20 mouse cellular contexts compared by ENCODE assay signal in the genomic region with DNA sequence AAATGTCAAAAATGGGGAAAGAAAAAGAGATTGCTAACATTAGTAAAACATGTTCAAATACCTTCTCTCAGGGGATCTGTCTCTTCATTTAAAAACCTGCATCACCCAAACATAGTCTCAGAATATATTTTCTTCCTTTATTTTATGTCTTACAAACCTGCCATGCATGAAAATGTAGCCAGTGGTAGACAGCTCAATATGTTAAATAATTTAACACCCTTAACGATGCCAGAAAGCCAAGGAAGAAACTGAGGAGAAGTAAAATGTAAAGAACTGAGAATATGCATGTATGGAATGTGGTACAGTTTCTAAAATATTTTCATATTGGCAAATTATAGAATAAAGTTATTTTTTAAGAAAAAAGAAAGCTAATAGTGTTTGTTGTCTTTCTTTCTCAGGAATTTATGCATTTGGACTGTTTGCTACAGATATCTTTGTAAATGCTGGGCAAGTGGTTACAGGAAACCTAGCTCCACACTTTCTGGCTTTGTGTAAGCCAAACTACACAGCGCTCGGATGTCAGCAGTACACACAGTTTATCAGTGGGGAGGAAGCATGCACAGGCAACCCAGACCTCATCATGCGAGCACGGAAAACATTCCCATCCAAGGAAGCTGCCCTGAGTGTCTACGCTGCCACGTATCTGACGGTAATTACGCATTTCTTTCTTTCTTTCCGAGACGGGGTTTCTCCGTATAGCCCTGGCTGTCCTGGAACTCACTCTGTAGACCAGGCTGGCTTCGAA. TPM values are rescaled to one million over a fixed set of nuclear protein-coding genes. Genes with fewer than 3 reads are reported as not detected.
"Had no signal": no experiment of that assay in that cellular context is flagged by ENCODE, and none has a peak within 500 bp of the region (broad histone marks: within the 10 kb centered on the region; RNA-seq: fewer than 3 reads in every experiment).

No protein-coding gene starts in this region.

- H3K4me3 ChIP-seq: kidney, embryonic 15.5 days; limb, embryonic 12.5 days; limb, embryonic 15.5 days; midbrain, embryonic 12.5 days; stomach, embryonic 15.5 days had no signal

- H3K9ac ChIP-seq: kidney, embryonic 15.5 days; limb, embryonic 12.5 days; limb, embryonic 15.5 days; liver, embryonic 14.5 days; liver, postnatal 0 days; lung, embryonic 14.5 days; midbrain, embryonic 12.5 days; stomach, embryonic 15.5 days had no signal

- H3K27me3 ChIP-seq: kidney, embryonic 15.5 days; limb, embryonic 12.5 days; limb, embryonic 15.5 days; midbrain, embryonic 12.5 days; stomach, embryonic 15.5 days had no signal

- H3K9me3 ChIP-seq: kidney, embryonic 15.5 days; limb, embryonic 15.5 days; midbrain, embryonic 12.5 days; stomach, embryonic 15.5 days had no signal

- H3K4me1 ChIP-seq: kidney, embryonic 15.5 days; limb, embryonic 12.5 days; limb, embryonic 15.5 days; stomach, embryonic 15.5 days had no signal

- H3K4me2 ChIP-seq: kidney, embryonic 15.5 days; limb, embryonic 12.5 days; limb, embryonic 15.5 days; liver, embryonic 11.5 days; lung, embryonic 14.5 days; midbrain, embryonic 12.5 days; stomach, embryonic 15.5 days had no signal

- ATAC-seq: liver, postnatal 0 days; lung, postnatal 0 days had no signal

- H3K27ac ChIP-seq: kidney, embryonic 15.5 days; limb, embryonic 12.5 days; limb, embryonic 15.5 days; liver, embryonic 14.5 days; macrophage; midbrain, embryonic 12.5 days; stomach, embryonic 15.5 days had no signal

- H3K36me3 ChIP-seq: kidney, embryonic 15.5 days; limb, embryonic 12.5 days; limb, embryonic 15.5 days; midbrain, embryonic 12.5 days; stomach, embryonic 15.5 days had no signal

- DNase-seq: kidney, adult 8-10 months; kidney, postnatal 10 days; kidney, postnatal 36 days; layer of hippocampus, adult 9-11 months; liver, postnatal 0 days; lung, embryonic 14.5 days; right cerebral cortex, adult 18-20 months; right cerebral cortex, postnatal 14 days; spleen, adult 18-20 months; thymus, postnatal 25 days had no signal

RNA-seq across cellular contexts. Expression of a gene that starts 50.8 kb away (rescaled TPM):
- total RNA-seq: megakaryocyte, adult 5-6 weeks had no signal
- polyA plus RNA-seq: liver, postnatal 0 days; macrophage had no signal
